Comparison of ENCODE assay signal across 7 mouse cellular contexts in the genomic region with DNA sequence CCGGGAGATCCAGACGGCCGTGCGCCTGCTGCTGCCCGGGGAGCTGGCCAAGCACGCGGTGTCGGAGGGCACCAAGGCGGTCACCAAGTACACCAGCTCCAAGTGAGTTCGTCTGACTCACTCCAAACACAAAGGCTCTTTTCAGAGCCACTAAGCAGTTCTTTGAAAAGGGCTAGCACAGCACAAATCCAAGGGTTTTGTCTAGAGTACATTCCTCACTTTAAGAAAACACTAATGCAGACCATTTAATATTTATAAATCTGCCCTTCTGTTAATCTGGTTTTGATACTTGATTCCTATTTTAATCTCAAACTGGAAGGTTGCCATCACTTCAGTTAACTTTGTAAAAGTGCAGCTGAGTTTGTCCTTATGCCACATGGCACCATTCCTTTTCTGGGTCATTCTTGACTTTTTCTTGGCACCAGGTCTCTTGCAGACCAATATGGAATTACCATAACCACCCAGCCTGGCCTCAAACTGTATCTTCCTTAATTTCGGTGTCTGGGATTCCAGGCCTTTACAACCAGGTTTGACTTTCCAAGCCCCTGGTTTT. TPM values are rescaled to one million over a fixed set of nuclear protein-coding genes. Genes with fewer than 3 reads are reported as not detected.
A peak's percentile ranks its signal among the peaks of the same experiment; 100 is the strongest.
DNase-seq lines count a peak whose midpoint lies in the region; ATAC-seq and TF ChIP-seq lines count a peak whose summit lies in the region.

No protein-coding gene starts in this region.

- H3K4me3 ChIP-seq in testis, adult 2 months (ENCODE audit: control insufficient read depth, low read depth, low read length), result no peak overlapping the region
- H3K4me3 ChIP-seq in embryonic facial prominence, embryonic 10.5 days, result peak overlapping the region; percentile 57
- peak overlapping the region; percentile 33 for H3K4me3 ChIP-seq in intestine, embryonic 16.5 days (ENCODE audit: low read length)
- peak overlapping the region; percentile 43 for H3K4me3 ChIP-seq in neural tube, embryonic 13.5 days

- H3K36me3 ChIP-seq in testis, adult 2 months (ENCODE audit: control insufficient read depth, insufficient read depth, low read length), result no peaks in the 10 kb centered on the region
- no peaks in the 10 kb centered on the region for H3K36me3 ChIP-seq in embryonic facial prominence, embryonic 10.5 days (replicated peaks)
- no peaks in the 10 kb centered on the region for H3K36me3 ChIP-seq in intestine, embryonic 16.5 days (ENCODE audit: control insufficient read depth, insufficient read depth, low read length)
- H3K36me3 ChIP-seq in neural tube, embryonic 13.5 days, result no peaks in the 10 kb centered on the region

- ATAC-seq in intestine, embryonic 16.5 days, result peak; percentile 27
- ATAC-seq in neural tube, embryonic 13.5 days (ENCODE audit: low read depth), result peak; percentile 48

- WGBS in embryonic facial prominence, embryonic 10.5 days, result 2% methylated on average over 11 of the region's 11 CpGs
- WGBS in intestine, embryonic 16.5 days, result 4% methylated on average over 11 of the region's 11 CpGs
- 2% methylated on average over 11 of the region's 11 CpGs for WGBS in neural tube, embryonic 13.5 days

- peaks cover 4% of the 10 kb centered on the region; the same call in 1 of the 2 replicates for H3K4me1 ChIP-seq in testis, adult 2 months (ENCODE audit: control insufficient read depth, insufficient read depth, low read length)
- H3K4me1 ChIP-seq in embryonic facial prominence, embryonic 10.5 days, result peaks cover 31% of the 10 kb centered on the region
- H3K4me1 ChIP-seq in intestine, embryonic 16.5 days (ENCODE audit: control insufficient read depth, insufficient read depth, low read length), result peaks cover 17% of the 10 kb centered on the region
- peaks cover 37% of the 10 kb centered on the region for H3K4me1 ChIP-seq in neural tube, embryonic 13.5 days (replicated peaks)

- no peak for DNase-seq in testis, postnatal 10 days (ENCODE audit: low spot score)
- peak; percentile 46 for DNase-seq in embryonic facial prominence, embryonic 10.5 days (ENCODE audit: low spot score)
- DNase-seq in adrenal gland, adult (ENCODE audit: inconsistent age in 2 of 2, low spot score in 1 of 2), result no peak
- no peak for DNase-seq in cerebellum, postnatal 4 days (ENCODE audit: low spot score in 2 of 2)

- H3K9me3 ChIP-seq in embryonic facial prominence, embryonic 10.5 days, result no peaks in the 10 kb centered on the region
- H3K9me3 ChIP-seq in intestine, embryonic 16.5 days (ENCODE audit: control insufficient read depth, low read length), result no peaks in the 10 kb centered on the region
- H3K9me3 ChIP-seq in neural tube, embryonic 13.5 days, result no peaks in the 10 kb centered on the region

- no peak for TF ChIP-seq POLR2A in testis, adult 2 months (IDR thresholded peaks at IDR 0.05; ENCODE audit: control insufficient read depth, low read depth, low read length)

- peak overlapping the region; percentile 57 for H3K9ac ChIP-seq in intestine, embryonic 16.5 days (ENCODE audit: low read depth, low read length)
- peak overlapping the region; percentile 70 for H3K9ac ChIP-seq in neural tube, embryonic 13.5 days

- no peak for TF ChIP-seq CTCF in testis, adult 2 months (IDR thresholded peaks at IDR 0.05; ENCODE audit: control insufficient read depth, insufficient read depth, insufficient replicate concordance, low read depth, low read length)

- H3K27ac ChIP-seq in testis, adult 2 months (ENCODE audit: control insufficient read depth, insufficient read depth, low read depth, low read length), result peak overlapping the region; percentile 63
- H3K27ac ChIP-seq in embryonic facial prominence, embryonic 10.5 days (replicated peaks), result peak overlapping the region; percentile 91
- peak overlapping the region; percentile 80 for H3K27ac ChIP-seq in intestine, embryonic 16.5 days (ENCODE audit: low read length)
- peak overlapping the region; percentile 90 for H3K27ac ChIP-seq in neural tube, embryonic 13.5 days (replicated peaks)

- no peaks in the 10 kb centered on the region for H3K27me3 ChIP-seq in testis, adult 2 months (ENCODE audit: control insufficient read depth, insufficient read depth, low read length)
- H3K27me3 ChIP-seq in embryonic facial prominence, embryonic 10.5 days (replicated peaks; ENCODE audit: low read depth, poor library complexity, severe bottlenecking), result no peaks in the 10 kb centered on the region
- H3K27me3 ChIP-seq in intestine, embryonic 16.5 days (replicated peaks; ENCODE audit: control insufficient read depth, insufficient read depth, low read length), result no peaks in the 10 kb centered on the region
- no peaks in the 10 kb centered on the region for H3K27me3 ChIP-seq in neural tube, embryonic 13.5 days

- peak overlapping the region; percentile 52 for H3K4me2 ChIP-seq in intestine, embryonic 16.5 days (ENCODE audit: low read depth, low read length)
- H3K4me2 ChIP-seq in neural tube, embryonic 13.5 days, result peak overlapping the region; percentile 63

RNA-seq across cellular contexts. Expression of gene Hist1h2bm, which starts 0.6 kb away (rescaled TPM):
- 6.1 and 6.2 TPM in 2 replicates for polyA plus RNA-seq in testis, adult 2 months (2012; rRNA removed)
- polyA plus RNA-seq in embryonic facial prominence, embryonic 10.5 days (2016; fragmentation: Nextera tagmentation; extraction: Ambion mirVana), result 5.7 and 6.0 TPM in 2 replicates
- polyA plus RNA-seq in intestine, embryonic 16.5 days (2015; fragmentation: Nextera tagmentation; extraction: Ambion mirVana), result 1.7 and 3.5 TPM in 2 replicates
- 1.2 and 1.4 TPM in 2 replicates for polyA plus RNA-seq in neural tube, embryonic 13.5 days (2015; fragmentation: Nextera tagmentation; extraction: Ambion mirVana)

RNA-seq across cellular contexts. Expression of gene Hist1h3h, which starts 5.0 kb away (rescaled TPM):
- 14.7 and 20.5 TPM in 2 replicates for polyA plus RNA-seq in testis, adult 2 months (2012; rRNA removed)
- polyA plus RNA-seq in embryonic facial prominence, embryonic 10.5 days (2016; fragmentation: Nextera tagmentation; extraction: Ambion mirVana), result 10.7 and 12.8 TPM in 2 replicates
- 4.8 and 9.5 TPM in 2 replicates for polyA plus RNA-seq in intestine, embryonic 16.5 days (2015; fragmentation: Nextera tagmentation; extraction: Ambion mirVana)
- 2.7 and 3.3 TPM in 2 replicates for polyA plus RNA-seq in neural tube, embryonic 13.5 days (2015; fragmentation: Nextera tagmentation; extraction: Ambion mirVana)

RNA-seq across cellular contexts. Expression of gene Hist1h2ai, which starts 6.2 kb away (rescaled TPM):
- polyA plus RNA-seq in testis, adult 2 months (2012; rRNA removed), result 2.0 and 6.1 TPM in 2 replicates
- 30.5 and 32.2 TPM in 2 replicates for polyA plus RNA-seq in embryonic facial prominence, embryonic 10.5 days (2016; fragmentation: Nextera tagmentation; extraction: Ambion mirVana)
- polyA plus RNA-seq in intestine, embryonic 16.5 days (2015; fragmentation: Nextera tagmentation; extraction: Ambion mirVana), result 10.9 and 17.9 TPM in 2 replicates
- 5.9 TPM in 1 of 2 replicates, not detected in the other for polyA plus RNA-seq in neural tube, embryonic 13.5 days (2015; fragmentation: Nextera tagmentation; extraction: Ambion mirVana)

RNA-seq across cellular contexts. Expression of gene Hist1h2bl, which starts 6.5 kb away (rescaled TPM):
- polyA plus RNA-seq in testis, adult 2 months (2012; rRNA removed), result 3.2 and 3.6 TPM in 2 replicates
- 1.6 and 3.1 TPM in 2 replicates for polyA plus RNA-seq in embryonic facial prominence, embryonic 10.5 days (2016; fragmentation: Nextera tagmentation; extraction: Ambion mirVana)
- 2.3 and 2.5 TPM in 2 replicates for polyA plus RNA-seq in intestine, embryonic 16.5 days (2015; fragmentation: Nextera tagmentation; extraction: Ambion mirVana)
- polyA plus RNA-seq in neural tube, embryonic 13.5 days (2015; fragmentation: Nextera tagmentation; extraction: Ambion mirVana), result 1.4 and 1.5 TPM in 2 replicates

RNA-seq across cellular contexts. Expression of gene Hist1h4j, which starts 12.4 kb away (rescaled TPM):
- polyA plus RNA-seq in testis, adult 2 months (2012; rRNA removed), result 6.1 and 7.6 TPM in 2 replicates
- polyA plus RNA-seq in embryonic facial prominence, embryonic 10.5 days (2016; fragmentation: Nextera tagmentation; extraction: Ambion mirVana), result 0.93 and 1.3 TPM in 2 replicates
- polyA plus RNA-seq in intestine, embryonic 16.5 days (2015; fragmentation: Nextera tagmentation; extraction: Ambion mirVana), result 0.66 and 2.1 TPM in 2 replicates
- 1.0 and 1.7 TPM in 2 replicates for polyA plus RNA-seq in neural tube, embryonic 13.5 days (2015; fragmentation: Nextera tagmentation; extraction: Ambion mirVana)
